Mouse (Mus musculus) testis, postnatal 10 days (tissue): ENCODE measurements around the gene Tmem56.

ENCODE experiments used
- DNase-seq: peaks from one replicate; pipeline ENCODE4 v3.0.0; 2021; ENCODE audit warnings: low spot score

The Tmem56 gene

DNA sequence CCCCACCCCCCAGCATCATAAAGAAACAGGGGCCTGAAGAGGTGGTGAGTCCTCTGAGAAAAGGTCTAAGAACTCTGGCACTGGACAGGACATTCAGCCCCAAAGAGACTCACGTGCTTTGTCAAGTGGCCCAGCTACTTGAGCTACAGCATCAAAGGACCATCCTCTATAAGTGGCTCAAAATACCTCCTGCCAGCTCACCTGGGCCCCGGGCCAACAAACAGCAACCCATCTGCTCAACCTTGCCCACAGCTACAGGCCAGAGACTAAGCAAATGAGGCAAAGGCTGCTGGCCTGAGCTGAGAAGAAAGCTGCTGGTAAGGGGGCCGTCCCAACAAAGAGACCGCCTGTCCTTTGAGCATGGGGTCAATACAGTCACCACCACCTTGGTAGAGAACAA is 5.3 kb downstream of the Tmem56 start:
- no peak for DNase-seq

- no peak for DNase-seq
Observed at GRCm38 (mm10) chr3:121277009-121277408, 5.9 kb downstream of the Tmem56 start.

- DNase-seq: no peak
Observed at GRCm38 (mm10) chr3:121274010-121274409, 8.9 kb downstream of the Tmem56 start.

DNA sequence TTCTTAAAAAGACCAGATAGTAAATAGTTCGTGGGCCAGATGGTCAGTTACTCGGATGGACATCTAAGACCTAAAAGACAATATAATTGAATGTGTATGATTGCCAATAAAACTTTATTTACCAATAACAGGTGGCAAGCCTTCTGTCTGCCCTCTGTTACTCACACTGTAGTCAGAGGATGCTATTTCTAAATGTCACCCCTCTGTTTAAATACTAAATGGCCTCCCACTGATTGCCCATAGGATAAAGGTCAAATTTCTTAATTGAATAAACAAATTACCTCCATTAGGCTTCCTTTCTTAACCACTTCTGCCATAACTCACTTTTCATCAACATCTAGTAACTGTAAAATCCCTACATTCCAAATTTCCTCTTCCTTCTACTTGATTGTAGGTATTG is 10.3 kb downstream of the Tmem56 start:
- no peak for DNase-seq

DNA sequence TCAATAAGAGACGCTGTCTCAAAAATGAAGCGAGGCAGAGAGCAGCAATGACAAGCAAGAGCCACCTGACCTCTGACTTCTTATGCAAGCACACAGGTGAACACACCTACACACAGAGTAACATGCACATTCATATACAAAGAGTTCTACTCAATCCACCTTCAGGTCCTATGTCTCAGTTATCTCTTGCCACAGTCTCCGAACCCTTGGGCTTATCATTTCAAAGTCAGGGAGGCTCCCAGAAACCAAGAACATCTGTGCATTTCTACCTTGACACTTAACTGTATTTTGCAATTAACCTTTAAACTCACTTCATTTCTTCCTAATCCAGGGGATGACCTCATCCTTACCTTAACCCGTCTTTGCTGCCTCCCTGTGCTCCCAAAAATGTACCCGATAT is 15.6 kb downstream of the Tmem56 start:
- no peak for DNase-seq

- no peak for DNase-seq
Observed at GRCm38 (mm10) chr3:121264242-121264641, 18.7 kb downstream of the Tmem56 start.

- DNase-seq: peak; percentile 57
Observed at GRCm38 (mm10) chr3:121263205-121263548, 19.7 kb downstream of the Tmem56 start.

- DNase-seq: peak; percentile 68
Observed at GRCm38 (mm10) chr3:121262521-121263204, 20.2 kb downstream of the Tmem56 start.

DNA sequence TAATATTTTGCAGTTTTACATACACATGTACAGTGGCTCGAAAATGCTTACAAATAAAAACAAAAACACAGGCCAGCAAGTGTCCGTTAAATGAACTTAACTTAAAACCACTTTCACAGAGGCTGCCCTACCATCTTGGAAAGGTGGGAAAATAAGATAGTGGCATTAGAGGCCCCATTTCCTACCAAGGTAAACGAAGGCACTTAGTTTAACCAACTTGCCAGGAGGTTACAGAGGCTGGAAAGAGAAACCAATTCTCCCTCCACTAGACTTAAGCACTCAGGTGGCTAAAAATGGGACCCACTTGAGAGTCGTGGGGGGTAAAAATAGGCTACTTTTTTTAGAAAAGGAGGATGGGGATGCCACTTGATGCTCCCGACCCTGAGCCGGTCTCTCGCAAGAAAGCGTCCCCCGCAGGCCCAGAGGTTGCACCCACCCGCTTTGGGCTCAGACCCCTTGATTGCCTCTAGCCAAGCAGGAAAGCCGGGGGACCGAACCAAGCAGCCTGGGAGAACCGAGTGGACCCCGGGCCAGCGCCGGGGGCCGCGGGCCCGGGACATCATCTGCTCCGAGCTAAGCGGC is 20.9 kb downstream of the Tmem56 start:
- DNase-seq: peak; percentile 47

GRCm38 (mm10) chr3:121261251-121261650 is 21.6 kb downstream of the Tmem56 start:
- no peak for DNase-seq

DNA sequence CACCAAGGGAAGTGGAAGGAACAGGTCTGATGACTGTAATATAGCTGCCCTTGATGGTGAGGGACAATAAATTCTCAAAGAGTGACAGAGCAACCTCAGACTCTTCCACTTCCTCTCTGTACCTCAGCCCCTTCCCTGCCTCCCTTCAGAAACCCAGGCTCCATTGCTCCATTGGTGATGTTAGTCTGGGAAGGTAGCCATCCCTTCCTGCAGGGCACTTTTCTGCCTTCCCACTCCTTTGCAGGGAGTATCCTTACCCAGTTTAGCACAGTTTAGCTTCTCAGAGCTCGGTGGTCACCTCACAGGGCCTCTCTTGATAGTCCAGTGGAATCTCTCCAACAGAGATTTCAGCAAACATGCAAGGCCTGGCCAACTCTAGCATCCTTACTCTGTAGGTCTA is 22.1 kb downstream of the Tmem56 start:
- DNase-seq: no peak

GRCm38 (mm10) chr3:121260041-121260440 is 22.9 kb downstream of the Tmem56 start:
- DNase-seq: no peak

DNA sequence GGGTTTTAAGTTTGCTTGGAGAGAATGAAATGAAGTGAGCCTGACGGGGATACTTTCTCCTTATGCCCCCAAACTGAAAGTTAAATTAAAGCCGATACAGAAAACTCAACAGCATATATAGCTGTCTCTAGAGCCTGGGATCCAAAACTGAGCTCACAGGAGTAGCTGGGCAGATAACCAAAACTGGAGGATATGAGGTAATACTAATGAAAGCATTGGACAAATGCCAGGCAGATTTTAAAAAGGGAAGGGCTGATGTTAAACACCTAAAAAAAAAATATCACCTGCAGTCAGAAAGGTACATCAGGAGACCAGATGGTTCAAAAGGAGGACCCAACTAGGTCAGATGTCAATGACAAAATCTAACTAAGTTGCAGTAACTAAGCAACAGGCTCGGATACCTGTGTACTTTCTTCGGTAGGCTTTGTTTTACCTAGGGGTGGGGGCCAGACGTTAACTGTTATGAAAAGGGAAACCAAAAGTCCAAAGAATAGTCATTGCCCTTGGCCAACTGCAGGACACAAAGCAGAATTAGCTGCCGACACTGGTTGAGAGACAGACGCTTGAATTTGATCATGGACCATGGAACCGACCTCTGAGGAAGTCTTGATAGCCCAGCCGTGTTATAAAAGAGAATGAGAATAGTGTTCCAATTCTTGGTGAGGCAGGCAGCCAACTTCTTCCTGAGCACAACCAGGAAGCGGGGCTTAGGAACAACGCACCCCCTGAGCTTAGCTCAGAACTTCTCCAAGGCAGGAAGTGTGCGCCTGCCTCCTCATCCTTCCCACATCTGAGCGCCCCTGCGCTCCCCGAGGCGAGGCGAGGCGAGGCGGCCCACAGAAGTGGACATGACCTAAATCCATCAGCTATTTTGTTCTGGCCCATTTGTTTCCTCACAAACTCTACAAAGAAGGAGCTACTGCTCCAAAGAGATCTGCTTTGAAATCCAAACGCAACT is 24.1 kb downstream of the Tmem56 start:
- no peak for DNase-seq

DNA sequence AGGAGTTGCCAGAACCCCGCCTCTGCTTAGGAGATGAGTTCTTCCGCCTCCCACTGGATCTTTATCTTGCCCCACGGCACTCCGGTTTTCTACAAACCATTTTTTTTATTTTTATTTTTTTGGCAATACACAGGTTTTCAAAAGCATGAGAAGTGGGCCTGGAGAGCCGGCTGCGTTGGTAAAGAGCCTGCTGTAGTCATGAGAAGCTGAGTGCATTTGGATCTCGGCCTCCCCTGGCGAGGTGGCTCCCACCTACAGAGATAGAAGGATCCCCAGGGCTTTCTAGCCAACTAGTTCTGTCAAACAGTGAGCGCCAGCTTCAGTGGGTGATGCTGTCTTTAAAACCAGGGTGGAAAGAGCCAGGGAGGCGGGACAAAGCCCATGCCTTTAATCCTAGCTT is 25.5 kb downstream of the Tmem56 start:
- DNase-seq: no peak

GRCm38 (mm10) chr3:121256131-121256530 is 26.8 kb downstream of the Tmem56 start:
- DNase-seq: no peak

- no peak for DNase-seq
Observed at GRCm38 (mm10) chr3:121255501-121255900, 27.4 kb downstream of the Tmem56 start.

DNA sequence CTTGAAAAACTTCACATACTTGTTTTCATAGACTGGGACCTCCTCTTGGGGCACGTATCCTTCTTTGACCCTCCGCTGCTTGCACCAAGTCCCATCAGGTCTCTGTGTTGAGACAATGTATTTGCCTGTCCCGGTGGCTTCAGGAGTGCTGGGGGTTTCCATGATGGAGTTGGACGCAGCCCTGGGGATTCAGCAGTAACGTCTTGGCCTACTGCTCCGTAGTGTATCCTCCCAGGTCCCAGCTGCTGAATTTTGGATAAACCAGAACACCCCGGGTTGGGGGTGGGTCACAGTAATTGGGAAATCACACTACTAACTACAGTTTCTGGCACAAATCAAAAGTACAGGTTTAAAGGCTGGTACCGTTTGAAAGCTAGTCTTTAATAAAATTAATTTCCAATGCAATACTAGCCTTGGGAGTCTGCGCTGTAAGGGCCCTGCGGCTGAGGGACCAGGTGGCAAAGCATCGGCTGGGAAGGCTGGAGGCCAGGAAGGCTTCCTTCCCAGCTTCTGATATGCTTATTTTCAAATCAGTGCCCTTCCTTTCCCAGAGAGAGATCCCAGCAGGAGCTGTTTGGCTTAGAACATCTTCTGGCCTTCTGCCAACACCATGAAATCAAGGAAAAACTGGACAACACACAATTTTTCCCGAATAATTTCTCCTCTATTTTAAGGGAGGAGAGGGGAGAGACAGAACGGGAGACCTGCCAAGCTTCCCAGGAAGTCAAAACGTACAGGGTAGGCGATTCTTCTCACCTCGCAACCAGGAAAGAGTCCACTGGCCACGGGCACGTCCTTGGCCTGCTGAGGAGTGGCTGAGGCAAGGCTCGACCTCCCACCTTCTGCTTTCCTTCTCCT is 32.1 kb downstream of the Tmem56 start:
- DNase-seq: no peak

GRCm38 (mm10) chr3:121250048-121250447 is 32.9 kb downstream of the Tmem56 start:
- DNase-seq: no peak

GRCm38 (mm10) chr3:121242941-121243340 is 40.0 kb downstream of the Tmem56 start:
- DNase-seq: no peak

DNA sequence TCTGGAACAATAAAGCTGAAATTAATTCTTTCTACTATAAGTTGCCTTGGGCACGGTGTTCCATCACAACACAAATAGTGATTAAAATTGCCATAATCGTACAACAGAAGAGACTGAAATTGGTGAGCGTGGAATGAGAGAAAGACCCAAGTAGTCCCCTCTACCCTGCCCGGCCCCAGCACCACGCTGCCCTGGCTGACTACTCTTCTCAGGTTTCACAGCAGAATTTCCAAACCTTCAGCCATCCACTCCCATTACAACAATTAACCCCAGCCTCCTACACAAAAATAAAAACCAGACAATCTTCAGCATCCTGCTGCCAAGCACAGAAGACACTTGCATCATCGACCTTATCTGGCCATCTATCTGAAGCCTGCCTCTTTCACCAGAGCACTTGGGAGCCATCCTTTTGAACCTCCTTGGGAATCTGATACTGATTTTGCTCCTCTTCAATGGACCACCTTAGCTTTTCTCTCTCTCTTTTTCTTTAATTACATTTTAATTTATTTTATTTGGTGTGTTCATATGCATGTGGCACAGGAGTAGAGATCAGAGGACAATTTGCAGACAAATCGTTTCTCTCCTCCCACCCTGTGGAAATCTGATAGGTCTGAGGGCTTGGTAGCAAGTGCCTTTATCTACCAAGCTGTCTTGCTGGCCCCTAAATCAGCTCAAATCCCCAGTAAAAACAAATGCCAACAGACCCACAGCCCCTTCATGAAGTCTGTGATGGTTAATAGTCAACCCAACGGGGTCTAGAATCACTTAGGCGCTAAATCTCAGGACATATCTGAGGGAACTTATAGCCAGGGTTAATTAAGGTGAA is 40.6 kb downstream of the Tmem56 start:
- no peak for DNase-seq

DNA sequence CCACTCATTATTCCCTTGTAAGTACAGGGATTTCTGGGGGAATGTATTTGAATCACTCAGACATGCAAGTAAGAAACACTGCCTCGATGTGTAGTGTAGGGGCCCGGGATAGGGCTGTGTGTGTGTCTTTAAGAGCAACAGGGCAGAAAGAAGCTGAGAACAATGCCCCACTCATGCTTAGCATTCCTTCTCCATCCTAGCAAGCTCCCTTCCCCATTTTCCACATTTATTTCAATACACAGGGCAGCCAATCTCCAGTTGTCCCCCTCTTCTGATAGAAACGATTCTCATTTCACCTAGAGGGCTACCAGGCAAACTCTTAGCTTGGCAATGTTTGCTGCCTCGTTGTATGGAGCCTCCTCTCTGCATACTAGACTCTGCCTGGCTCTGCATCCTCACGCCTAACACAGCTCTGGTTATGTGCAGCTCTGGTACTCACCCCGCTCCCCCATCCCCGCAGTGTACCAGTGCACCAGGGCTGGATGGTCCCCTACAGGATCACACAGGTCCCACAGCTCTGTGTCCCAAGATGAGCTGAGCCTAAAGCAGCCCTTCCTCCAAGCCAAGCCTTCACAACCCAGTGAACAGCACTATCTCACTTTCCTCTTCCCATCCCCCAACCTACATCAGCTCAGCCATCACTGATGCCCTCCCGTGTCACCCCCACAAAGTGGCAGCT is 42.4 kb downstream of the Tmem56 start:
- DNase-seq: no peak
